Mouse (Mus musculus) lung, postnatal 36 days (tissue): ENCODE results near the gene Ubap2l.

Experiments used
- DNase-seq: peaks from one replicate; pipeline ENCODE4 v3.0.0; 2022; ENCODE audit warnings: mixed read lengths

The Ubap2l gene

GRCm38 (mm10) chr3:90065553-90065952 is 13.1 kb upstream of the Ubap2l start:
- peak; percentile 70 for DNase-seq

GRCm38 (mm10) chr3:90064383-90064782 is 12.0 kb upstream of the Ubap2l start:
- DNase-seq, result no peak

GRCm38 (mm10) chr3:90062539-90062938 is 10.1 kb upstream of the Ubap2l start:
- no peak for DNase-seq

- peak; percentile 34 for DNase-seq
Observed at GRCm38 (mm10) chr3:90061549-90061948, 9.1 kb upstream of the Ubap2l start.

- peak; percentile 47 for DNase-seq
Observed at GRCm38 (mm10) chr3:90051441-90052350, 732 bp downstream of the Ubap2l start, which contains the start of gene 4933434E20Rik. Gene 4933434E20Rik (plus strand): TSS chr3:90051636.

GRCm38 (mm10) chr3:90049691-90050090 is 2.7 kb downstream of the Ubap2l start:
- no peak for DNase-seq

GRCm38 (mm10) chr3:90036263-90036662 is 16.2 kb downstream of the Ubap2l start:
- DNase-seq, result no peak

- no peak for DNase-seq
Observed at GRCm38 (mm10) chr3:90034653-90035052, 17.8 kb downstream of the Ubap2l start.

GRCm38 (mm10) chr3:90016626-90017025 is 35.8 kb downstream of the Ubap2l start:
- no peak for DNase-seq

- DNase-seq, result no peak
Observed at GRCm38 (mm10) chr3:90010291-90010690, 42.1 kb downstream of the Ubap2l start.

- no peak for DNase-seq
Observed at GRCm38 (mm10) chr3:90004091-90004796, 48.2 kb downstream of the Ubap2l start.

GRCm38 (mm10) chr3:89999830-90000229 is 52.6 kb downstream of the Ubap2l start:
- peak; percentile 4 for DNase-seq

GRCm38 (mm10) chr3:89999090-89999489 is 53.3 kb downstream of the Ubap2l start:
- peak; percentile 2 for DNase-seq

GRCm38 (mm10) chr3:89998612-89999054 is 53.8 kb downstream of the Ubap2l start, which contains the start of gene Hax1:
Gene Hax1 (minus strand): TSS chr3:89998780.
- peak; percentile 97 for DNase-seq

GRCm38 (mm10) chr3:89997791-89998495 is 54.5 kb downstream of the Ubap2l start:
- DNase-seq, result peak; percentile 5

- DNase-seq, result no peak
Observed at GRCm38 (mm10) chr3:89994807-89995515, 57.5 kb downstream of the Ubap2l start.

GRCm38 (mm10) chr3:89987822-89988221 is 64.6 kb downstream of the Ubap2l start:
- DNase-seq, result no peak

GRCm38 (mm10) chr3:89987211-89987610 is 65.2 kb downstream of the Ubap2l start:
- no peak for DNase-seq

GRCm38 (mm10) chr3:89982426-89982825 is 70.0 kb downstream of the Ubap2l start:
- DNase-seq, result no peak

GRCm38 (mm10) chr3:89976859-89977258 is 75.6 kb downstream of the Ubap2l start:
- DNase-seq, result no peak

- no peak for DNase-seq
Observed at GRCm38 (mm10) chr3:89968509-89968908, 83.9 kb downstream of the Ubap2l start.

- peak; percentile 28 for DNase-seq
Observed at GRCm38 (mm10) chr3:89966946-89967345, 85.5 kb downstream of the Ubap2l start.
